Mouse (Mus musculus) liver, embryonic 12.5 days (tissue): ENCODE results near the gene Clic1. TPM values are rescaled to one million over a fixed set of nuclear protein-coding genes. Genes with fewer than 3 reads are reported as not detected.

Source experiments
- ATAC-seq: fragments of 200-750 bp; cut with Nextera tagmentation; 2 replicates; pipeline ENCODE4 v1.8.0; 2017; ENCODE audit warnings: moderate number of reproducible peaks, mild to moderate bottlenecking, moderate library complexity
- H3K27ac ChIP-seq: fragments of 300-500 bp; sonication (generic); 2 replicates; pipeline ENCODE4 v1.5.1; 2016; ENCODE audit warnings: mild to moderate bottlenecking
- H3K27me3 ChIP-seq: fragments of 300-500 bp; sonication (generic); replicated peaks from 2 replicates; pipeline ENCODE4 v1.6.1; 2016; ENCODE audit warnings: mild to moderate bottlenecking, moderate library complexity
- H3K36me3 ChIP-seq: fragments of 300-500 bp; sonication (generic); 2 replicates; pipeline ENCODE4 v1.6.1; 2016; ENCODE audit warnings: mild to moderate bottlenecking, moderate library complexity
- H3K4me1 ChIP-seq: fragments of 300-500 bp; sonication (generic); 2 replicates; pipeline ENCODE4 v1.6.1; 2016
- H3K4me2 ChIP-seq: fragments of 300-500 bp; sonication (generic); 2 replicates; pipeline ENCODE4 v1.6.1; 2016; ENCODE audit warnings: mild to moderate bottlenecking, moderate library complexity
- H3K4me3 ChIP-seq: fragments of 300-500 bp; sonication (generic); 2 replicates; pipeline ENCODE4 v1.5.1; 2016; ENCODE audit warnings: mild to moderate bottlenecking, moderate library complexity
- H3K9ac ChIP-seq: fragments of 300-500 bp; sonication (generic); 2 replicates; pipeline ENCODE4 v1.6.1; 2016; ENCODE audit warnings: mild to moderate bottlenecking, moderate library complexity
- H3K9me3 ChIP-seq: fragments of 300-500 bp; sonication (generic); replicated peaks from 2 replicates; pipeline ENCODE4 v1.6.1; 2016; ENCODE audit warnings: mild to moderate bottlenecking, moderate library complexity
- WGBS: fragments of 180-500 bp; shearing (Covaris S2); methylation state at CpG from one replicate; pipeline ENCODE4 v1.1.7; 2016; ENCODE audit not compliant: insufficient replicate concordance; 5-methylcytosine and 5-hydroxymethylcytosine counted together
- polyA plus RNA-seq: library from polyadenylated mRNA; unstranded; fragments of >200 nt; fragmentation: Nextera tagmentation; extraction: Ambion mirVana; gene quantifications from 2 replicates; pipeline ENCODE4 v1.2.1, GENCODE M21; 2016

Clic1 gene
- polyA plus RNA-seq, 1 experiment from 2014 or later, result 162 TPM

DNA sequence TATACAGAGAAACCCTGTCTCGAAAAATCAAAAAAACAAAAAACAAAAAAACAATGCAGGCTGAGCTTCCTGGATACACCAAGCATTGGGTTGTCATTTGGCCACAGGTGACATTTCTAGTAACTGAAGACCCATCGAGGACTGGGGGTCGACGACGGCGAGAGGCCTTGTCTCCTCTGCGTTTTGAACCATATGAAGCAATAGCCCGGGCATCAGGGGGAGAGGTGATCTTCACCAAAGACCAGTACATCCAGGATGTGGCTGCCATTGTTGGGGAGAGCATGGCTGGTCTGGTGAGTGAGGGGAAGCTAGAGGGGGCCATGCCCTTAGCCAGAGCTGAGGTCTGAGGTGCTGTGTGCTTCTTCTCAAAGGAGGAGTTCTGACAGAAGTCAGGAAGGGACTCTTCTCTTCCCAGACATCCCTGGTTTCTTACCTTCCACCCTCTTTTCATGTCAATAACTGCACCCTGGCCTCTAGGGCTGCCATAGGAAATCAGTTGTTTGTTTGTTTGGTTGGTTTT lies 27.2 kb upstream of the Clic1 start:
- ATAC-seq, result no peak
- H3K27me3 ChIP-seq, result 0 out of 2 replicates have a peak, but pooled peaks cover 3% of the 10 kb centered on the region
- H3K36me3 ChIP-seq, result no peaks in the 10 kb centered on the region
- peak overlapping the region; percentile 57; the same call in 1 of the 2 replicates for H3K4me2 ChIP-seq
- 60% methylated on average over 8 of the region's 8 CpGs for WGBS
- H3K9ac ChIP-seq, result no peak overlapping the region
- no peaks in the 10 kb centered on the region for H3K9me3 ChIP-seq
- H3K4me3 ChIP-seq, result no peak overlapping the region
- H3K4me1 ChIP-seq, result peaks cover 74% of the 10 kb centered on the region
- peak overlapping the region; percentile 77 for H3K27ac ChIP-seq

DNA sequence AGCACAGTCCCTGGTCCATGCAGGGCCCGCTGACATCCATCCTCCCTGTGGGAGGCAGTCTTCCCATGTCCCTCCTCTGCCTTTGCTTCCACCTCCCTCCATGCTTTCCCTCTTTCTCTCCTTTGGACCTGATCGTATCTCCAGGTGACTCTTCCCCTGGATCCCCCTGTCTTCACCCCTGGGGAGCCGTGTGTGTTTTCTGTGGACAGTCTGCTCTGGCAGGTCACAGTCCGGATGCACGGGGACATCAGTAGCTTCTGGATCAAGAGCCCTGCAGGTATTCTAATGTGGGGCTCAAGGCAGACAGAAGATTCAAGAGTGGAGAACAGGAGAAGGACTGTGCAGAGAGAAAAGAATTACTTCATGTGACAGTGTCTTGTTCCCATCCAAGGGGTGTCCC lies 26.5 kb upstream of the Clic1 start:
- Histone ChIP-seq H3K4me3 (no peak overlapping the region), H3K9me3 (no peaks in the 10 kb centered on the region), H3K9ac (0 out of 2 replicates have a peak overlapping the region, but pooled peaks have one; percentile 13)

DNA sequence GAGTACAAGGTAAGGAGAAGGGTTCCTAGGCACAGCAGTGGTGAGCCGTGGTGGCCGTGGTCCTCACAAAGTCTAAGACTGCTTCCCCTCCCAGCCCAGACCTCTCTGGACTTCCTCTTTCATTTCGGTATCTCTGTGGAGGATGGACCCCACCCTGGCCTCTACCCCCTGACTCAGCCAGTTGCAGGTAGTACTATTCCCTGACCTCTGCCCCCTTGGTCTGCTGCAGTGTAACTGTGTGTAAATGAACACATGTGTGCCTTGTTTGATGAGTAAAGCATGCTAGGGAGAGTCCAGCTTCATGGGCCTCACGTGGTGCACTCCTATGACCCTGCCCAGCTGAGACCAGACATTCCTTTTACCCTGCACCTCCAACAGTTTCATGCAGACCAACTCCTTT lies 26.0 kb upstream of the Clic1 start:
- ATAC-seq, result no peak
- Histone ChIP-seq H3K9me3 (no peaks in the 10 kb centered on the region), H3K36me3 (no peaks in the 10 kb centered on the region), H3K4me3 (no peak overlapping the region), H3K4me1 (peaks cover 79% of the 10 kb centered on the region), H3K27ac (peak overlapping the region; percentile 42), H3K4me2 (0 out of 2 replicates have a peak overlapping the region, but pooled peaks have one; percentile 4), H3K27me3 (0 out of 2 replicates have a peak, but pooled peaks cover 3% of the 10 kb centered on the region), H3K9ac (0 out of 2 replicates have a peak overlapping the region, but pooled peaks have one; percentile 13)
- WGBS, result 19% methylated on average over 4 of the region's 4 CpGs

More for the DNA sequence above, 26.5 kb upstream of the Clic1 start:
- Histone ChIP-seq H3K4me1 (peaks cover 74% of the 10 kb centered on the region), H3K27me3 (0 out of 2 replicates have a peak, but pooled peaks cover 3% of the 10 kb centered on the region), H3K36me3 (no peaks in the 10 kb centered on the region), H3K4me2 (no peak overlapping the region), H3K27ac (peak overlapping the region; percentile 77; the same call in 1 of the 2 replicates)
- ATAC-seq, result no peak
- 79% methylated on average over 5 of the region's 5 CpGs for WGBS

DNA sequence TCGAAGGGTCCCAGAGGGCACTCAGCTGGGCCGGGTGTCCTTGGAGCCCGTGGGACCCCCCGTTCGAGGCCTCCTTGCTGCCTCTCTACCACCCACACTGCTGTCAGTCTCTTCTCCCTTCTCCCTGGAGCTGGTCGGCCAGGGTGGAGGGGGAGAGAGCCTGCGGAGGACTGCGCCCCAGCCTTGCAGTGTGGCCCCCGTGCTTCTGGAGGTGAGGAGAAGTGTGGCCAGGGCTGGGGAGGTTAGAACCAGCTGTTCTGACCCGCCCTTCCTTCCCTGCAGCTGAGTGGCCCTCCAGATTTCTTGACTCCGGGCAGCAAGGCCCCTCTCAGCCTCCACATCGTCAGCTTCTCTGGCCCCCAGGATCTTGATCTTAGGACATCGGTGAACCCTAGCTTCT lies 25.5 kb upstream of the Clic1 start:
- Histone ChIP-seq H3K4me3 (no peak overlapping the region), H3K27me3 (0 out of 2 replicates have a peak, but pooled peaks cover 3% of the 10 kb centered on the region), H3K36me3 (no peaks in the 10 kb centered on the region), H3K9ac (no peak overlapping the region), H3K4me1 (peaks cover 84% of the 10 kb centered on the region), H3K27ac (peak overlapping the region; percentile 39), H3K4me2 (no peak overlapping the region), H3K9me3 (no peaks in the 10 kb centered on the region)
- WGBS, result 52% methylated on average over 13 of the region's 13 CpGs
- ATAC-seq, result no peak

- Histone ChIP-seq H3K9me3 (no peaks in the 10 kb centered on the region), H3K27ac (no peak overlapping the region), H3K4me3 (no peak overlapping the region), H3K27me3 (0 out of 2 replicates have a peak, but pooled peaks cover 3% of the 10 kb centered on the region), H3K4me2 (no peak overlapping the region; the same call in 1 of the 2 replicates), H3K36me3 (no peaks in the 10 kb centered on the region), H3K9ac (no peak overlapping the region), H3K4me1 (peaks cover 90% of the 10 kb centered on the region)
- no peak for ATAC-seq
- WGBS, result 58% methylated on average over 8 of the region's 10 CpGs
Observed at GRCm38 (mm10) chr17:35024691-35025488, 24.9 kb upstream of the Clic1 start.

GRCm38 (mm10) chr17:35026206-35026605 lies 23.6 kb upstream of the Clic1 start:
- Histone ChIP-seq H3K4me2 (no peak overlapping the region), H3K4me3 (no peak overlapping the region), H3K4me1 (peaks cover 93% of the 10 kb centered on the region), H3K27me3 (0 out of 2 replicates have a peak, but pooled peaks cover 6% of the 10 kb centered on the region), H3K27ac (no peak overlapping the region), H3K9me3 (no peaks in the 10 kb centered on the region), H3K36me3 (no peaks in the 10 kb centered on the region), H3K9ac (no peak overlapping the region)
- 65% methylated on average over 5 of the region's 5 CpGs for WGBS
- ATAC-seq, result no peak

- peaks cover 93% of the 10 kb centered on the region for H3K4me1 ChIP-seq
- H3K4me3 ChIP-seq, result no peak within 1 kb of the TSS
Observed at GRCm38 (mm10) chr17:35027277-35028068, 22.3 kb upstream of the Clic1 start, which contains the start of gene Sapcd1. Sapcd1 (minus strand) TSS chr17:35028016.

DNA sequence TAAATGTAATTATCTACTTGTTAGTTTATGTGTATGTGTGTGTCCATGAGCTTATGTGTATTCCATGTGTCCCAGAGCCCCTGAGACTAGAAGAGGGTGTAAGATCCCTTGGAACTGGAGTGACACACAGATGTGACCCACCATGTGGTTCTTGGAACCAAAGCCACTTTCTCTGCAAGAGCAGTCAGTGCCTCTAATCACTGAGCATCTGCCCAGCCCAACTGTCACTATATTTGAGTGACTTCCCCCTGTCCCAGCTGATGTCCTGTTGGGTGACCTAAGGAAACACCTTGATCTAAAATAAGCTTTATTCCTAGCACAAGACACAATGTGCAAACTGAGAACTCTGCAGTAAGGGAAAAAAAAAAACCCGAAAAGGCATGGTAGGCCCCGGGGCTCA lies 21.5 kb upstream of the Clic1 start:
- Histone ChIP-seq H3K27ac (no peak overlapping the region), H3K4me1 (peaks cover 87% of the 10 kb centered on the region), H3K4me3 (no peak overlapping the region), H3K36me3 (no peaks in the 10 kb centered on the region), H3K27me3 (0 out of 2 replicates have a peak, but pooled peaks cover 6% of the 10 kb centered on the region), H3K4me2 (no peak overlapping the region), H3K9me3 (no peaks in the 10 kb centered on the region), H3K9ac (no peak overlapping the region)
- 72% methylated on average over 2 of the region's 2 CpGs for WGBS
- ATAC-seq, result no peak

More at GRCm38 (mm10) chr17:35027277-35028068, 22.3 kb upstream of the Clic1 start, which contains the start of gene Sapcd1:
- H3K27ac ChIP-seq, result peak within 1 kb of the TSS; percentile 17; the same call in 1 of the 2 replicates
- H3K36me3 ChIP-seq, result no peaks in the 10 kb centered on the region
- ATAC-seq, result no peak
- H3K4me2 ChIP-seq, result no peak within 1 kb of the TSS
- H3K27me3 ChIP-seq, result 0 out of 2 replicates have a peak, but pooled peaks cover 6% of the 10 kb centered on the region
- H3K9me3 ChIP-seq, result no peaks in the 10 kb centered on the region
- WGBS, result 52% methylated on average over 13 of the region's 13 CpGs
- H3K9ac ChIP-seq, result peak within 1 kb of the TSS; percentile 10; the same call in 1 of the 2 replicates

DNA sequence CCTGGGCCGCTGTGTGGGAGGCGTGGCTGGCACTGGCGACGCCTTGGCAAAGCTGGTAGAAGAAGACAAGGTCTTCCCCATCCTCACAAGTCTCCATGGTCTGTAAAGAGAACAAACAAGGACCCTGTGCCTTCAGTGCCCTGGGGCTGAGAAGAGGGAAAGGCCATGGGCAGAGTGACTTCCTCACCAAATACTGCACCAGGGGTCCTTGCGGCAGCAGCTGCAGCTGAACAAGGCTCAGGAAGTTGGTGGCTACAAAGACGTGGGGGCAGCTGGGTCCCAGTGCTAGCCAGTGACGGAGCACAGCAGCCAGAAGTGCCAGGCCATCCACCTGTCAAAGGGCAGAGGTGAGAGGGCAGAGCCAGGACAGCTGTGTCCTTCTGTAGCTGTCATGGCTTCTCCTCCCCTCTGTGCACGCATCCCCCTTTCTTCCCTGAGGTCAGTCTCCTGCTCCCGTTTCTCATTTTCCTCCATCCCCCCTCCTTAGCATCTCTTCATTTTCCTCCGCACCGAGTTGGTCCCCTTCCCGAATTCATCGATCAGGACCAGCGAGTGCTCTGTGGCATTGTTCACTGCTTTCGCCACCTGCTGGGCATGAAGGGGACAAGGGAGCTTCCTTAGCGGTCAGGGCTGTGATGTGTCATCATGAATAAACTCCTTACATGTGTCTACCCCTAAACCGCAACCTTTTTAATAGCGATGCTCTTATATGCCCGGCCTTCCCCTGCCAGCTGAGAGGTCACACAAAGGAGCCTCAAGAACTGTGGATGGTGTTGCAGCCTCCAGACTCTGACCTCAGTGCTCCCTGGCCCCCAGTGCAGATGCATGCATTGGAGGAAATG lies 19.9 kb upstream of the Clic1 start:
- H3K4me2 ChIP-seq, result 0 out of 2 replicates have a peak overlapping the region, but pooled peaks have one; percentile 10
- no peak overlapping the region for H3K27ac ChIP-seq
- no peak for ATAC-seq
- no peak overlapping the region for H3K9ac ChIP-seq
- peaks cover 76% of the 10 kb centered on the region for H3K4me1 ChIP-seq
- H3K4me3 ChIP-seq, result no peak overlapping the region
- 42% methylated on average over 19 of the region's 19 CpGs for WGBS
- no peaks in the 10 kb centered on the region for H3K9me3 ChIP-seq
- H3K27me3 ChIP-seq, result 0 out of 2 replicates have a peak, but pooled peaks cover 3% of the 10 kb centered on the region
- no peaks in the 10 kb centered on the region for H3K36me3 ChIP-seq

DNA sequence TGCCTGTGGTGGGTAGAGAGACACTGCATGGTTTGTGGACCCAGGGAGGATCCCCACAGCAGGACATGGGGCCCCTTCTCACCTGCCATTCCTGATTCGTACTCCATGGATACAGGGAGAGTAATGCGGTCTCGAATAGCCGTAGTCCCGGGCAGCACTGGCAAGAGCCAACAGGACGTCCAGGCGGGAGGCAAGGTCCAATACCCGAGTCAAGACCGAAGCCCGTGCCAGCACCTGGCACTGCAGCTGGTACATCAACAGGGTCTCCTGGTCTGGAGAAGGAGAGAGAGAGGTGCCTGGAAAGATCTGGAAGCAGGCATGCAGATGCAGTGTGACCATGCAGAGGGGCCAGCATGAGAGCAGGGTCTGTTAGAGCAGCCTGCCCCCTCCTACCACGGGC lies 18.5 kb upstream of the Clic1 start:
- Histone ChIP-seq H3K4me2 (no peak overlapping the region), H3K4me1 (peaks cover 66% of the 10 kb centered on the region), H3K9ac (no peak overlapping the region), H3K9me3 (no peaks in the 10 kb centered on the region), H3K27ac (no peak overlapping the region), H3K27me3 (0 out of 2 replicates have a peak, but pooled peaks cover 3% of the 10 kb centered on the region), H3K4me3 (no peak overlapping the region), H3K36me3 (no peaks in the 10 kb centered on the region)
- WGBS, result 91% methylated on average over 11 of the region's 11 CpGs
- ATAC-seq, result no peak

DNA sequence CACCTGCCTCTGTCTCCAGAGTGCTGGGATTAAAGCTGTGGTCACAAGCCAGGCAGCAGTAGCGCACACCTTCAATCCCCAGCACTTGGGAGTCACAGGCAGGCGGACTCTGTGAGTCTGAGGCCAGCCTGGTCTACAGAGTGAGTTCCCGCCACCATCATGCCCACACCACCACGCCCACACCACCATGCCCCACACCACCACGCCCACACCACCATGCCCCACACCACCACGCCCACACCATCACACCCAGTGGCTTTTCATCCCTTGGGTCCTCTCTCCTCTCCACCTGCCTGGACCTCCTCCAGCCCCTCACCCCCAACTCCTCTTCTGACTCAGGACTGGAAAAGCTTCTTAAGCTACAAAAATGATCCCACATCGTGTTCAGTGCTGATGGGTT lies 17.9 kb upstream of the Clic1 start:
- no peak for ATAC-seq
- Histone ChIP-seq H3K27ac (no peak overlapping the region), H3K4me3 (no peak overlapping the region), H3K9ac (no peak overlapping the region), H3K9me3 (no peaks in the 10 kb centered on the region), H3K36me3 (no peaks in the 10 kb centered on the region), H3K4me1 (peaks cover 62% of the 10 kb centered on the region), H3K4me2 (no peak overlapping the region), H3K27me3 (0 out of 2 replicates have a peak, but pooled peaks cover 3% of the 10 kb centered on the region)
- 59% methylated on average over 7 of the region's 7 CpGs for WGBS
